Mouse (Mus musculus) cerebellum, adult 18-20 months (tissue): ENCODE measurements around the gene Dnajc2.

ENCODE experiments used
- DNase-seq, 2 experiments: peaks; one replicate each; pipeline ENCODE4 v3.0.0; 2021

The Dnajc2 gene

GRCm38 (mm10) chr5:21785053-21785452 lies at the start of gene Dnajc2, which contains the start of gene Psmc2:
Gene Dnajc2, minus strand, starts transcription at chr5:21785251.
Gene Psmc2, plus strand, starts transcription at chr5:21785283.
- DNase-seq = peak; percentile 85 to 91

DNA sequence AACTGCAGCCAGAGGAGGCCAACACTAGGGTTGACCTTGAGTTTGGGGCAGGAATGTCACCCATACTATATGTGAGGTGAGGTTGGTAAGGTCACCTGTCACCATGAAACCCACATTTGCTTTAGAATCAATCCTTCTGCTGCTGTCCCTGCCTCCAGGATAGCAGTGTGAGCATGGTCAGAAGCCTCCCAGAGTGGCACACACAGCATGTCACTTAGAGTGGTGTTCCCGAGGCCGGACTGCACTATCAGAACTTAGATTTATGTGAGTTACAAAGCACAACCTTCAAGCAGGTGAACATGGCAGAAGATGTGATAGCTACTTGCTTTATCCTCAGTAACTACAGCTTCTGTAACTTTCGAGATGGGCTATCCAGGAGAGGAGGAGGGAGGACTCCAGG lies 46.7 kb upstream of the Dnajc2 start:
- no peak for DNase-seq

DNA sequence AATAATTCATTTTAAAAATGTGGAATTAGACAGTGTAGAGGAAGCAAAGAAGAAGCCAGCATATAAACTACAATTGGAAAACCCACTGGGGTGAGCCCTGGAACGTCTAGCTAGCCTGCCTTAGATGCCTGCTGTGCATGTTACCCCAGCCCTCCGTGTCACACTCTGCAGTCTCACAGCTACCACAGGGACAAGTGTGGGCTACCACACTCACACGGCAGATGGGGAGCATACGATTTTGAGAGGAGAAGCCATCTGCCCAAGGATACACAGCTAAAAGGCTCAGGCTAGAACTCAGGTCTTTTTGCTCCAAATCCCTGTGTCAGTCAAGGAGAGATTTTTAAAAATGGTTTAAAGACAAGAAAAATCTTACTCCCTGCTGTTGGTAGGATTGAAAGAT lies 43.8 kb upstream of the Dnajc2 start:
- DNase-seq = no peak

GRCm38 (mm10) chr5:21827643-21828042 lies 42.6 kb upstream of the Dnajc2 start:
- DNase-seq = no peak

- DNase-seq = no peak
Measured at GRCm38 (mm10) chr5:21826370-21826769, 41.3 kb upstream of the Dnajc2 start.

DNA sequence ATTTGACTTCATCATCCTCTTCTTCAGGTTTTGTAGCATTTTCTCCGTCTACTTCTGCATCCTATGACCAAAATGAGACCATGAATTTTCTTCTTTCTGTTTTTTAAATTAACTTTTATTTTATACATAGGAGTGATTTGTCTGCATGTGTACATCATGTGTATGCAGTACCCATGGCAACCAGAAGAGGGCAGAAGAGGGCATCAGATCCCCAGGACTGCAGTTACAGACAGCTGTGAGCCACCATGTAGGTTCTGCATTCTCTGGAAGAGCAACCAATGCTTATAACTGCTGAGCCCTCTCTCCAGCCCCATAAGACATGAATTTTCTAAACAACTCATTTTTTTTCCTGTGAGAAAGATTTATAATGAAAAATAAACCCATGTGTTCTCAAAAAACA lies 28.9 kb upstream of the Dnajc2 start:
- peak in 1 of 2 experiments; percentile 19 for DNase-seq

DNA sequence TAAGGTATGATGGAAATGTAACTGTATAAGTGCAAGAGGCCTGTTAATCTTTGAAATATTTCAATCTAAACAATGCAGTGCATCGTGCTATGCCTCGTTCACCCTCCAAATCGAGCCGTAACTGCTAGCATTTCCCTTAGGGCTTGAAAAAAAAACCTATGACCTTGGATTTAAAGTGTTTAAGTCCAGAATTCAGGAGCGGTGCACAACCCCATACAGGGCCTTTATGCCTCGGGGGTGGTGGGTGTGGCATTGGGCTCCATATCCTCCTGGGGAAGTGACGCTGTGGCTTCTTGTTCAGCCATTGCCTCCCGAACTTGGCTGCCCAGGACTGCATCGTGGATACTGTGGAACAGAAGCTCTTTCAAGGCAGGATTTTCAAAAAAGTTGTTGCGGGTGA lies 25.9 kb upstream of the Dnajc2 start:
- DNase-seq = no peak

GRCm38 (mm10) chr5:21804837-21805236 lies 19.8 kb upstream of the Dnajc2 start:
- no peak for DNase-seq

DNA sequence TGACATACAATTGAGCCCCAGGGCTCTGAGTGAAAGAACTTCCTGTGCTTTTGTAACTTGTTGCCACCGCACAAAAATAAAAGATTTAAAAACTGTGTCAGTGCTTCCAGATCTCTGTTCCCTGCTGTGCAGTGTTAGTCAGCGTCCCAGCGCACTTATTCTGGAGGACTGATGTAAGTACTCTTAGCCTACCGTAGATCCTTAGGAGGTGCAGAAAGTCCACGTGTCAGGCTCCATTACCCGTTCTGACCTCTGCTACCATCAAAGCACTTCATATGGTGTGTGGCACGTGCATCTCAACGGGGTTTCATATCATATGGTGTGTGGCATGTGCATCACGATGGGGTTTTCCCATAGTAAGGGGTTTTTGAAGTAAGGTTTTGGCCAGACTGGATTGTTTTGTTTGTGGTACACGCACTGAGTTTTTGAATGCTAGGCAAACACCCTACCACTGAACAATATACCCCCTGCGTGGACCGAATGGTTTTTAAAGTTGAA lies 18.7 kb upstream of the Dnajc2 start:
- DNase-seq = no peak

GRCm38 (mm10) chr5:21802907-21803306 lies 17.9 kb upstream of the Dnajc2 start:
- no peak for DNase-seq

GRCm38 (mm10) chr5:21792166-21792565 lies 7.1 kb upstream of the Dnajc2 start:
- no peak for DNase-seq

- DNase-seq = no peak
Measured at GRCm38 (mm10) chr5:21789061-21789460, 4.0 kb upstream of the Dnajc2 start.

DNA sequence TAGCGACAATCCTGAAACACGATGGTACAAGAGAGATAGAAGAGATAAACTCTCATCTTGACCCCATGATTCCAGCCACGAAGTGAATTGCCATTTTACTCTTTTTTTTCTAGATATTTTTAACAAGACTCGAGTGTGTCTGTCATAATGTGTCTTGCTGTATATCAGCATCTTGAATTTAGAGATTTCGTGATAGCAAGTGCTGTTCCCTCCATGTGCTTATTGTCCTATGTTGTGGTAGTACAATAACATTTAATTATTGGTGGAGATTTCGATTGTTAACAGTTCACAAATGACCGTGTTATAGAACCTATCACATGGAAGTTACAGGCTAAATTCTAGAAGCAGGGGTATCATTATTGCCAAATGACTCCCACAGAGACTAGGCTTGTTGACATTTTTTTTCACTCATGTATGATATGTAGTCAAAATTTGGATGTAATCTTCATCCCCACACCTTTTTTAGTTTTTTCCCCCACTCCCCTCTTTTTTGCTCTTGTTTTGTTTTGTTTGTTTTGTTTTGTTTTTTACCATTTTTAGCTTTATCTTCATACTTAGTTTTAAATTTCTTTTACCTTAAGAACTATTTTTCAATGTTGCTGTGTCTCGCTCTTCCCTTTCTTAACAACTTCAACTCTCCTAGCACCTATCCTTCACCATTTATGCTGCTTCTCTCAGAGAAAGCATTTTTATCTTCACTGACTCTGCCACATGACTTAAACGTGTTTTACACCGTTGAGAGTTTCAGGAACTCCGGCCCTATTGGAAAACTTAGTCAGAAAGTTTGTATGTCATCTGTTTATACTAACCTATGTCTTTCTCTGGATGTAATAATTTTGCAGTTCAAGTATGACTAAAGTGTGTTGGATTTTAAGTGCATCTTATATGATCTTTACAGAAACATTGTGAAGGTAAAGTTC lies 2.4 kb upstream of the Dnajc2 start:
- DNase-seq = no peak

DNA sequence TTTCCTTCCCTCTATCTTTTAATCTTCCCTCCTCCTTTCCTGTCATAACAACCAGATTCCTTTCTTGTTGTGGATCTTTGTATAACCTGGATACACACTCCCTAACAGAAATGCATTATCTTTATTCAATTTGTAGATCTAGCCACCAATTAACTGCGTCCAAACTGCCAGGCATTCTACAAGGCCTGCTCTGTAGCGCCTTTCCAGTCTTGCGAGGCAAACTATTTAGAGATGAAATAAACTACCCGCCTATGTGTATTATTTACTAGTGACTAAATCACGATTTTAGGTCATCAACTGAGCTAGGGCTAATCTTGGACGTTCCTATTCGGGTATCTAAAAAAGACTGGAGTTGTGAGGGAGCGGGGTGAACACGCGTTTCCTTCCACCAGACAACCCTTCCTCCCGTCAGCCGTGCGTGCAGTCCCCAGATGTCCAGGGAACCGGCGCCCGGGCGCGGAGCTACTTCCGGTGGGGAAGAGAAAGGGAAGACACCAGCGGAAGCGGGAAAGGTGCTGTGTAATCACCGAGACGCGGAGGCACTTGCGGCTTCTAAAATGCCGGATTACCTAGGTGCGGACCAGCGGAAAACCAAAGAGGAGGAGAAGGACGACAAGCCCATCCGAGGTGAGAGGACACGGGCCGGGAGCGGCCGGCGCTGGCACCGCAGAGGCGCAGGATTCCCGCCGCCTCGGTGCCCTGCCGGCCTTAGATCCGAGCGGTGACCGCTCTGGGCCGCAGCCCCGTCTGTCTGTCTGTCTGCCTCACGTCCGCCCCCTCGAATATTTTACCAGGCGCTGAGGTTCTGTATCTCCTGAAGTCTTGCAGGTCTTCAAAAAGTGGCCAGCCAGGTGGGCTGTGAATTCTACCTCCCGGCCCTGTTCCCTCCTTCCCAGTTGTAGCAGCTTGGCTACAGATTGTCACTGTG lies 1.5 kb upstream of the Dnajc2 start:
- DNase-seq = peak; percentile 91 to 93

GRCm38 (mm10) chr5:21785776-21786175 lies 725 bp upstream of the Dnajc2 start:
- peak in 1 of 2 experiments; percentile 13 for DNase-seq

- peak in 1 of 2 experiments; percentile 12 for DNase-seq
Measured at GRCm38 (mm10) chr5:21784161-21785052, 644 bp downstream of the Dnajc2 start.

GRCm38 (mm10) chr5:21776491-21776890 lies 8.6 kb downstream of the Dnajc2 start:
- no peak for DNase-seq

DNA sequence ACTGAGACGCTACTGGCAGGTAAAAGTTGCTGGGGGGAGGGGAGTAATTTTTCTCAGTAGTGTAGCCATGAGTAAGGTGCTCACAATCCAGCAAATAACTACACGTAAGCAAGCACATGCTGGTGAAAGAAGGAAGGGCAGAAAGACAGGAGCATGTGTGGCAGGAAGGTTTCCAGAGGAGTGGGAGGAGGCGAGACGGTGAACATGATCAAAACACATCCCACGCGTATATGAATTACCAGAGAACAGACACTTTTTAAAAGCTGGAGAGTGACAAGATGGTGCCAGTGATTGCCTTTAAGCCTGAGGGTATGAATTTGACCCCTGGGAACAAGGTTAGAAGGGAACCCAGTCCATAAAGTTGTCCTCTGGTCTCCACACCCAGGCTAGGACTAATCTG lies 15.2 kb downstream of the Dnajc2 start:
- DNase-seq = no peak

GRCm38 (mm10) chr5:21768506-21768905 lies 16.5 kb downstream of the Dnajc2 start:
- DNase-seq = no peak

DNA sequence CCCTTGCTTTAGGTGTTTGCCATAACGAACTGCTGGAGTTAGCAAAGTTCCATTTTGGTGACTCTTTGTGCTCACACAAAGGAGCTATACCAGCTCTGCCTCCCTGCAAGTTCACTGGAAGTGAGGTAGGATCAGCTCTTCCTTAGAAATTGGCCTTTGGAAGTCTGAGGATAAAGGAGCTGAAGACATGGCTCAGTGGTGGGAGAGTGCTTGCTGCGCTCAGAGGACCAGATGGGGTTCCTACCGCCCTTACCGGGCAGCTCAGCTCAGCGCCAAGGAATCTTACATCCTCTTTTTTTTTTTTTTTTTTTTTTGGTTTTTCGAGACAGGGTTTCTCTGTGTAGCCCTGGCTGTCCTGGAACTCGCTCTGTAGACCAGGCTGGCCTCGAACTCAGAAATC lies 39.1 kb downstream of the Dnajc2 start:
- no peak for DNase-seq

DNA sequence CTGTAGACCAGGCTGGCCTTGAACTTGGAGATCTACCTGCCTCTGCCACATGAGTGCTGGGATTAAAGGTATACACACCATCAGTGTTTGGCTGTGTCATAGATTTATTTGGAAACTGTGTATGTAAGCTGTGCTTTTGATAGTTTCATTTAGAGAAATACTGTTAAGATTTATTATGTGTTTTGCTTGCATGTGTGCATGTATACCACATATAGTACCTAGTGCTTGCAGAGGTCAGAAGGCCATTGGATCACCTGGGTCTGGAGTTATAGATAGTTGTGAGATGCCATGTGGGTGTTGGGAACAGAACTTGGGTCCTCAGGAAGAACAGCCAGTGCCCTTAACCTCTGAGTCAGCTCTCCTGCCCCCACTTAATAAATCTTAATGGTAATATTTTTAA lies 40.4 kb downstream of the Dnajc2 start:
- DNase-seq = no peak

GRCm38 (mm10) chr5:21743606-21744005 lies 41.4 kb downstream of the Dnajc2 start:
- no peak for DNase-seq
